Mouse (Mus musculus) liver, adult 10 weeks (tissue): ENCODE measurements around the gene Nsun5. TPM values are rescaled to one million over a fixed set of nuclear protein-coding genes. Genes with fewer than 3 reads are reported as not detected.

Experiments
- polyA plus RNA-seq: library from polyadenylated mRNA; stranded (reverse); fragments of 350-450 nt; fragmentation: Illumina TruSeq; extraction: RNeasy Lipid Tissue Mini Kit (QIAGEN cat#74804); gene quantifications from one replicate; pipeline ENCODE4 v1.2.3, GENCODE M21; 2014; ENCODE audit warnings: low read depth, low replicate concordance

Nsun5 gene
- 2.8 TPM for polyA plus RNA-seq

GRCm38 (mm10) chr5:135369787-135370654 is at the start of gene Nsun5:
Gene Nsun5 (plus strand): TSS chr5:135369953.

GRCm38 (mm10) chr5:135349862-135350261 is 19.9 kb upstream of the Nsun5 start, which contains the start of gene Fkbp6:
Gene Fkbp6 (minus strand): TSS chr5:135350044.

GRCm38 (mm10) chr5:135352995-135353394 is 16.8 kb upstream of the Nsun5 start, which contains the start of gene Trim50:
Gene Trim50 (plus strand): TSS chr5:135353295.

GRCm38 (mm10) chr5:135394004-135394823 is 24.5 kb downstream of the Nsun5 start, which contains the start of gene Pom121:
Gene Pom121 (minus strand): TSS chr5:135394546.

Other genes with a start within 250 kb of the Nsun5 start
- 2.5 TPM for gene Tbl2, start 220.3 kb upstream of the Nsun5 start, polyA plus RNA-seq
- 6.0 TPM for gene Bcl7b, start 201.7 kb upstream of the Nsun5 start, polyA plus RNA-seq
- 14.2 TPM for gene Baz1b, start 182.7 kb upstream of the Nsun5 start, polyA plus RNA-seq
- gene Fzd9, start 118.7 kb upstream of the Nsun5 start, polyA plus RNA-seq = not detected
- gene Fkbp6, start 19.9 kb upstream of the Nsun5 start, polyA plus RNA-seq = not detected
- gene Trim50, start 16.7 kb upstream of the Nsun5 start, polyA plus RNA-seq = not detected
- 1.3 TPM for gene Pom121, start 24.6 kb downstream of the Nsun5 start, polyA plus RNA-seq
- gene Hip1, start 175.2 kb downstream of the Nsun5 start, polyA plus RNA-seq = 2.4 TPM
- not detected for gene Ccl26, start 193.6 kb downstream of the Nsun5 start, polyA plus RNA-seq
- 0.90 TPM for gene Ccl24, start 203.1 kb downstream of the Nsun5 start, polyA plus RNA-seq